Mouse (Mus musculus) heart, embryonic 10.5 days (tissue): ENCODE measurements around the gene Ttc7b. TPM values are rescaled to one million over a fixed set of nuclear protein-coding genes. Genes with fewer than 3 reads are reported as not detected.
A peak's percentile ranks its signal among the peaks of the same experiment; 100 is the strongest.

Source experiments
- DNase-seq: peaks from one replicate; pipeline ENCODE4 v3.0.0-alpha.2; 2017; ENCODE audit warnings: low spot score
- H3K27ac ChIP-seq: fragments of 300-500 bp; sonication (generic); 2 replicates; pipeline ENCODE4 v1.5.1; 2016; ENCODE audit warnings: mild to moderate bottlenecking
- H3K27me3 ChIP-seq: fragments of 300-500 bp; sonication (generic); 2 replicates; pipeline ENCODE4 v1.6.1; 2016; ENCODE audit warnings: mild to moderate bottlenecking; ENCODE audit not compliant: poor library complexity, insufficient read depth, severe bottlenecking
- H3K36me3 ChIP-seq: fragments of 300-500 bp; sonication (generic); 2 replicates; pipeline ENCODE4 v1.6.1; 2016; ENCODE audit warnings: mild to moderate bottlenecking, moderate library complexity
- H3K4me1 ChIP-seq: fragments of 300-500 bp; sonication (generic); 2 replicates; pipeline ENCODE4 v1.6.1; 2016; ENCODE audit warnings: mild to moderate bottlenecking
- H3K4me3 ChIP-seq: fragments of 300-500 bp; sonication (generic); 2 replicates; pipeline ENCODE4 v1.5.1; 2016; ENCODE audit warnings: mild to moderate bottlenecking, moderate library complexity
- H3K9me3 ChIP-seq: fragments of 300-500 bp; sonication (generic); 2 replicates; pipeline ENCODE4 v1.6.1; 2016; ENCODE audit warnings: mild to moderate bottlenecking, moderate library complexity
- WGBS: fragments of 180-500 bp; shearing (Covaris S2); methylation state at CpG from one replicate; pipeline ENCODE4 v1.1.7; 2016; 5-methylcytosine and 5-hydroxymethylcytosine counted together
- polyA plus RNA-seq: library from polyadenylated mRNA; unstranded; fragments of >200 nt; fragmentation: Nextera tagmentation; extraction: Ambion mirVana; gene quantifications from 2 replicates; pipeline ENCODE4 v1.2.1, GENCODE M21; 2016

Gene Ttc7b
- 5.9 and 6.2 TPM in 2 replicates for polyA plus RNA-seq

GRCm38 (mm10) chr12:100520794-100521186 is at the start of gene Ttc7b:
Gene Ttc7b (minus strand): TSS chr12:100520826.
- no peak for DNase-seq
- 19% methylated on average over 42 of the region's 42 CpGs for WGBS

GRCm38 (mm10) chr12:100568831-100569230 is 48.2 kb upstream of the Ttc7b start:
- Histone ChIP-seq H3K9me3 (no peaks in the 10 kb centered on the region), H3K4me1 (no peaks in the 10 kb centered on the region), H3K27me3 (no peaks in the 10 kb centered on the region), H3K36me3 (0 out of 2 replicates have a peak, but pooled peaks cover 7% of the 10 kb centered on the region), H3K4me3 (no peak overlapping the region), H3K27ac (no peak overlapping the region)
- no peak for DNase-seq
- 85% methylated on average over 7 of the region's 7 CpGs for WGBS

More at GRCm38 (mm10) chr12:100520794-100521186, at the start of gene Ttc7b:
- Histone ChIP-seq H3K27me3 (0 out of 2 replicates have a peak, but pooled peaks cover 4% of the 10 kb centered on the region), H3K9me3 (no peaks in the 10 kb centered on the region), H3K36me3 (no peaks in the 10 kb centered on the region), H3K4me3 (peak within 1 kb of the TSS; percentile 90), H3K27ac (peak within 1 kb of the TSS; percentile 95), H3K4me1 (peaks cover 33% of the 10 kb centered on the region)

GRCm38 (mm10) chr12:100568105-100568504 is 47.5 kb upstream of the Ttc7b start:
- DNase-seq: no peak
- no peaks in the 10 kb centered on the region for H3K4me1 ChIP-seq
- no peak overlapping the region for H3K27ac ChIP-seq
- WGBS: 79% methylated on average over 6 of the region's 6 CpGs
- no peaks in the 10 kb centered on the region for H3K27me3 ChIP-seq
- 0 out of 2 replicates have a peak, but pooled peaks cover 5% of the 10 kb centered on the region for H3K36me3 ChIP-seq
- no peak overlapping the region for H3K4me3 ChIP-seq
- no peaks in the 10 kb centered on the region for H3K9me3 ChIP-seq

GRCm38 (mm10) chr12:100567627-100568026 is 47.0 kb upstream of the Ttc7b start:
- WGBS: 75% methylated on average over 3 of the region's 3 CpGs
- Histone ChIP-seq H3K27ac (no peak overlapping the region), H3K27me3 (no peaks in the 10 kb centered on the region), H3K36me3 (peaks cover 5% of the 10 kb centered on the region; the same call in 1 of the 2 replicates), H3K9me3 (no peaks in the 10 kb centered on the region), H3K4me1 (no peaks in the 10 kb centered on the region), H3K4me3 (no peak overlapping the region)
- DNase-seq: no peak

GRCm38 (mm10) chr12:100553675-100554074 is 33.0 kb upstream of the Ttc7b start:
- H3K9me3 ChIP-seq: no peaks in the 10 kb centered on the region
- 81% methylated on average over 6 of the region's 6 CpGs for WGBS
- H3K4me3 ChIP-seq: no peak overlapping the region
- H3K4me1 ChIP-seq: 0 out of 2 replicates have a peak, but pooled peaks cover 3% of the 10 kb centered on the region
- H3K36me3 ChIP-seq: peaks cover 10% of the 10 kb centered on the region; the same call in 1 of the 2 replicates
- no peak overlapping the region for H3K27ac ChIP-seq
- no peaks in the 10 kb centered on the region for H3K27me3 ChIP-seq
- DNase-seq: no peak

GRCm38 (mm10) chr12:100551972-100552371 is 31.3 kb upstream of the Ttc7b start:
- Histone ChIP-seq H3K27me3 (no peaks in the 10 kb centered on the region), H3K27ac (no peak overlapping the region), H3K36me3 (peaks cover 10% of the 10 kb centered on the region; the same call in 1 of the 2 replicates), H3K4me3 (no peak overlapping the region), H3K4me1 (no peaks in the 10 kb centered on the region), H3K9me3 (no peaks in the 10 kb centered on the region)
- 75% methylated on average over 1 of the region's 1 CpGs for WGBS
- no peak for DNase-seq

- 86% methylated on average over 4 of the region's 4 CpGs for WGBS
- Histone ChIP-seq H3K9me3 (no peaks in the 10 kb centered on the region), H3K4me1 (peaks cover 4% of the 10 kb centered on the region; the same call in 1 of the 2 replicates)
These were observed 23.6 kb upstream of the Ttc7b start for GRCm38 (mm10) chr12:100544194-100544567.

GRCm38 (mm10) chr12:100543437-100544193 is 23.0 kb upstream of the Ttc7b start:
- Histone ChIP-seq H3K9me3 (no peaks in the 10 kb centered on the region), H3K4me1 (peaks cover 4% of the 10 kb centered on the region; the same call in 1 of the 2 replicates), H3K27me3 (no peaks in the 10 kb centered on the region), H3K27ac (no peak overlapping the region), H3K36me3 (no peaks in the 10 kb centered on the region), H3K4me3 (no peak overlapping the region)
- WGBS: 68% methylated on average over 6 of the region's 6 CpGs
- no peak for DNase-seq

More at GRCm38 (mm10) chr12:100544194-100544567, 23.6 kb upstream of the Ttc7b start:
- no peaks in the 10 kb centered on the region for H3K36me3 ChIP-seq
- no peak overlapping the region for H3K27ac ChIP-seq
- DNase-seq: no peak
- no peak overlapping the region for H3K4me3 ChIP-seq
- no peaks in the 10 kb centered on the region for H3K27me3 ChIP-seq

- Histone ChIP-seq H3K4me1 (peaks cover 4% of the 10 kb centered on the region; the same call in 1 of the 2 replicates), H3K9me3 (no peaks in the 10 kb centered on the region), H3K27me3 (no peaks in the 10 kb centered on the region), H3K4me3 (no peak overlapping the region), H3K36me3 (no peaks in the 10 kb centered on the region), H3K27ac (no peak overlapping the region)
- no peak for DNase-seq
- WGBS: 84% methylated on average over 6 of the region's 6 CpGs
These were observed 21.9 kb upstream of the Ttc7b start for GRCm38 (mm10) chr12:100542494-100542893.

- DNase-seq: no peak
- Histone ChIP-seq H3K4me1 (peaks cover 6% of the 10 kb centered on the region), H3K4me3 (no peak overlapping the region), H3K9me3 (no peaks in the 10 kb centered on the region), H3K36me3 (no peaks in the 10 kb centered on the region), H3K27me3 (no peaks in the 10 kb centered on the region), H3K27ac (no peak overlapping the region)
- 46% methylated on average over 3 of the region's 3 CpGs for WGBS
These were observed 21.4 kb upstream of the Ttc7b start for GRCm38 (mm10) chr12:100542076-100542475.

- Histone ChIP-seq H3K4me1 (peaks cover 22% of the 10 kb centered on the region), H3K4me3 (no peak overlapping the region), H3K27me3 (no peaks in the 10 kb centered on the region), H3K9me3 (no peaks in the 10 kb centered on the region), H3K27ac (no peak overlapping the region), H3K36me3 (no peaks in the 10 kb centered on the region)
- DNase-seq: no peak
- 63% methylated on average over 9 of the region's 9 CpGs for WGBS
These were observed 18.6 kb upstream of the Ttc7b start for GRCm38 (mm10) chr12:100539158-100539714.

- H3K27me3 ChIP-seq: no peaks in the 10 kb centered on the region
- 58% methylated on average over 7 of the region's 7 CpGs for WGBS
These were observed 18.0 kb upstream of the Ttc7b start for GRCm38 (mm10) chr12:100538445-100539157.

GRCm38 (mm10) chr12:100537091-100537490 is 16.5 kb upstream of the Ttc7b start:
- H3K9me3 ChIP-seq: no peaks in the 10 kb centered on the region
- no peak overlapping the region for H3K4me3 ChIP-seq
- no peak for DNase-seq
- 60% methylated on average over 11 of the region's 11 CpGs for WGBS
- H3K27ac ChIP-seq: peak overlapping the region; percentile 56; the same call in 1 of the 2 replicates
- no peaks in the 10 kb centered on the region for H3K36me3 ChIP-seq
- H3K4me1 ChIP-seq: peaks cover 37% of the 10 kb centered on the region
- no peaks in the 10 kb centered on the region for H3K27me3 ChIP-seq

More at GRCm38 (mm10) chr12:100538445-100539157, 18.0 kb upstream of the Ttc7b start:
- Histone ChIP-seq H3K4me1 (peaks cover 27% of the 10 kb centered on the region), H3K9me3 (no peaks in the 10 kb centered on the region), H3K4me3 (no peak overlapping the region), H3K36me3 (no peaks in the 10 kb centered on the region), H3K27ac (no peak overlapping the region)
- DNase-seq: no peak
